Mouse (Mus musculus) midbrain, embryonic 15.5 days (tissue): ENCODE data around the gene Cpvl. TPM values are rescaled to one million over a fixed set of nuclear protein-coding genes. Genes with fewer than 3 reads are reported as not detected.

Source experiments
- ATAC-seq: fragments of 200-750 bp; cut with Nextera tagmentation; replicated peaks from 2 replicates; pipeline ENCODE4 v1.8.0; 2017; ENCODE audit warnings: moderate TSS enrichment
- H3K27ac ChIP-seq: fragments of 300-500 bp; sonication (generic); 2 replicates; pipeline ENCODE4 v1.5.1; 2015; ENCODE audit warnings: mild to moderate bottlenecking, inconsistent platforms
- H3K27me3 ChIP-seq: fragments of 300-500 bp; sonication (generic); replicated peaks from 2 replicates; pipeline ENCODE4 v1.6.1; 2015; ENCODE audit warnings: inconsistent platforms
- H3K36me3 ChIP-seq: fragments of 300-500 bp; sonication (generic); replicated peaks from 2 replicates; pipeline ENCODE4 v1.6.1; 2015; ENCODE audit warnings: inconsistent platforms
- H3K4me1 ChIP-seq: fragments of 300-500 bp; sonication (generic); 2 replicates; pipeline ENCODE4 v1.6.1; 2015; ENCODE audit warnings: inconsistent platforms
- H3K4me2 ChIP-seq: fragments of 300-500 bp; sonication (generic); 2 replicates; pipeline ENCODE4 v1.6.1; 2015; ENCODE audit warnings: inconsistent platforms, mild to moderate bottlenecking, moderate library complexity
- H3K4me3 ChIP-seq: fragments of 300-500 bp; sonication (generic); 2 replicates; pipeline ENCODE4 v1.5.1; 2015; ENCODE audit warnings: mild to moderate bottlenecking, inconsistent platforms
- H3K9ac ChIP-seq: fragments of 300-500 bp; sonication (generic); 2 replicates; pipeline ENCODE4 v1.6.1; 2015; ENCODE audit warnings: mild to moderate bottlenecking, inconsistent platforms
- H3K9me3 ChIP-seq: fragments of 300-500 bp; sonication (generic); 2 replicates; pipeline ENCODE4 v1.6.1; 2016; ENCODE audit warnings: inconsistent platforms
- WGBS: fragments of 180-500 bp; shearing (Covaris S2); methylation state at CpG from one replicate; pipeline ENCODE4 v1.1.7; 2015; ENCODE audit warnings: mixed read lengths; 5-methylcytosine and 5-hydroxymethylcytosine counted together
- polyA plus RNA-seq: library from polyadenylated mRNA; unstranded; fragments of >200 nt; fragmentation: Nextera tagmentation; extraction: Ambion mirVana; gene quantifications from 2 replicates; pipeline ENCODE4 v1.2.1, GENCODE M21; 2015

The Cpvl gene
- polyA plus RNA-seq, 1 experiment from 2014 or later, result not detected

DNA sequence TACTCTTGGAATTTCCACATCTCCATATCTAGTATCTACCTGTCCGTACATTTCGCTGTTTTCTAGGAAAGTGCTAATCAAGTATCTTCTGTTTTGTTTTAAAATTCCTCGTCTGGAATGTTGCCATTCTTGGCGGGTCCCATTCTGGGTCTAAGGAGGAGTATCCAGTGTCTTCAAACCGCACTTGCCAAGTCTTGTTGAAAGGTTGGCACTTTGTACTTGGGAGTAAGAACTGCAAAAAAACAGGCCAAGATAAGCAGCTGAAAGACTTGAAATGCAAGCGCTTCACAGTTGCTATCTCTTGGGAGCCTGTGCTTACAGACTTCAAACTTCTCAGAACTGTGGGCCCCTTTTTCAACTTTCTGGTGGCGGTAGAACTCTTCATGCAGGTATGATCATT lies 58.4 kb downstream of the Cpvl start:
- Histone ChIP-seq H3K4me3 (no peak overlapping the region), H3K36me3 (no peaks in the 10 kb centered on the region), H3K4me1 (no peaks in the 10 kb centered on the region), H3K27me3 (no peaks in the 10 kb centered on the region), H3K9me3 (no peaks in the 10 kb centered on the region), H3K4me2 (no peak overlapping the region), H3K9ac (no peak overlapping the region), H3K27ac (no peak overlapping the region)
- ATAC-seq, result no peak
- 93% methylated on average over 7 of the region's 7 CpGs for WGBS

- no peaks in the 10 kb centered on the region for H3K27me3 ChIP-seq
- no peak overlapping the region for H3K27ac ChIP-seq
- H3K9ac ChIP-seq, result no peak overlapping the region
- H3K4me1 ChIP-seq, result no peaks in the 10 kb centered on the region
- H3K4me2 ChIP-seq, result no peak overlapping the region
- no peak for ATAC-seq
- 93% methylated on average over 6 of the region's 6 CpGs for WGBS
- no peak overlapping the region for H3K4me3 ChIP-seq
- H3K36me3 ChIP-seq, result no peaks in the 10 kb centered on the region
- no peaks in the 10 kb centered on the region for H3K9me3 ChIP-seq
Observed at GRCm38 (mm10) chr6:53917026-53917558, 61.4 kb downstream of the Cpvl start.

GRCm38 (mm10) chr6:53915347-53915746 lies 63.1 kb downstream of the Cpvl start:
- Histone ChIP-seq H3K4me3 (no peak overlapping the region), H3K4me2 (no peak overlapping the region), H3K27ac (no peak overlapping the region), H3K4me1 (no peaks in the 10 kb centered on the region), H3K27me3 (no peaks in the 10 kb centered on the region), H3K9ac (no peak overlapping the region), H3K36me3 (no peaks in the 10 kb centered on the region), H3K9me3 (no peaks in the 10 kb centered on the region)
- WGBS, result 82% methylated on average over 3 of the region's 3 CpGs
- no peak for ATAC-seq

- Histone ChIP-seq H3K9ac (no peak overlapping the region), H3K4me1 (no peaks in the 10 kb centered on the region), H3K4me2 (no peak overlapping the region), H3K36me3 (no peaks in the 10 kb centered on the region), H3K27ac (no peak overlapping the region), H3K9me3 (no peaks in the 10 kb centered on the region), H3K4me3 (no peak overlapping the region), H3K27me3 (no peaks in the 10 kb centered on the region)
- 21% methylated on average over 7 of the region's 7 CpGs for WGBS
- no peak for ATAC-seq
Observed at GRCm38 (mm10) chr6:53913151-53913550, 65.3 kb downstream of the Cpvl start.

GRCm38 (mm10) chr6:53912112-53912782 lies 66.2 kb downstream of the Cpvl start:
- Histone ChIP-seq H3K4me3 (no peak overlapping the region), H3K36me3 (no peaks in the 10 kb centered on the region), H3K4me1 (no peaks in the 10 kb centered on the region), H3K27me3 (no peaks in the 10 kb centered on the region), H3K9ac (no peak overlapping the region), H3K27ac (no peak overlapping the region), H3K4me2 (no peak overlapping the region), H3K9me3 (no peaks in the 10 kb centered on the region)
- ATAC-seq, result no peak
- WGBS, result 81% methylated on average over 6 of the region's 6 CpGs

GRCm38 (mm10) chr6:53909986-53910385 lies 68.5 kb downstream of the Cpvl start:
- H3K4me2 ChIP-seq, result no peak overlapping the region
- ATAC-seq, result no peak
- H3K9me3 ChIP-seq, result no peaks in the 10 kb centered on the region
- WGBS, result 37% methylated on average over 3 of the region's 3 CpGs
- H3K27me3 ChIP-seq, result no peaks in the 10 kb centered on the region
- H3K4me1 ChIP-seq, result no peaks in the 10 kb centered on the region
- no peak overlapping the region for H3K27ac ChIP-seq
- no peak overlapping the region for H3K4me3 ChIP-seq
- H3K36me3 ChIP-seq, result no peaks in the 10 kb centered on the region
- H3K9ac ChIP-seq, result no peak overlapping the region

DNA sequence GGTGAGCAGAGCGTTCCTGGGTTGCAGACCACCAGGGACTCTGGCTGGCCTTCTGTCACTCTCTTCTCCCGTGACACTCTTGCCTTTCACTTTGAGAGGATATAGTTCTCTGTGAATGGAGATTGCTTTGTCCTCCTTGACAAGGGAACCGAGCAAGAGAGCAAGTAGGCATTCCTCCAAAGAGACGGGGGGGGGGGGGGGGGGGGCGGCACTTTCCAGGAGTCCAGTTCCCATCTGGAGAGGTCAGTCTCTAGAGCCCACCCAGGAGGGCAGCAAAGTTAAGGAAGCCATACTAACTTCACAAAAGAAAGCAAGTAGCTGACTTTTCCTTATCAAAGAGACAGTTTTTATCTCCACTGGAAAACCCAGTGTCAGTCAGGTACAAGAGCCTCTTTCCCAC lies 69.0 kb downstream of the Cpvl start:
- H3K27ac ChIP-seq, result no peak overlapping the region
- H3K4me1 ChIP-seq, result 0 out of 2 replicates have a peak, but pooled peaks cover 2% of the 10 kb centered on the region
- H3K4me2 ChIP-seq, result no peak overlapping the region
- ATAC-seq, result no peak
- no peaks in the 10 kb centered on the region for H3K9me3 ChIP-seq
- no peaks in the 10 kb centered on the region for H3K27me3 ChIP-seq
- H3K36me3 ChIP-seq, result no peaks in the 10 kb centered on the region
- H3K4me3 ChIP-seq, result no peak overlapping the region
- H3K9ac ChIP-seq, result no peak overlapping the region
- 7% methylated on average over 5 of the region's 5 CpGs for WGBS

DNA sequence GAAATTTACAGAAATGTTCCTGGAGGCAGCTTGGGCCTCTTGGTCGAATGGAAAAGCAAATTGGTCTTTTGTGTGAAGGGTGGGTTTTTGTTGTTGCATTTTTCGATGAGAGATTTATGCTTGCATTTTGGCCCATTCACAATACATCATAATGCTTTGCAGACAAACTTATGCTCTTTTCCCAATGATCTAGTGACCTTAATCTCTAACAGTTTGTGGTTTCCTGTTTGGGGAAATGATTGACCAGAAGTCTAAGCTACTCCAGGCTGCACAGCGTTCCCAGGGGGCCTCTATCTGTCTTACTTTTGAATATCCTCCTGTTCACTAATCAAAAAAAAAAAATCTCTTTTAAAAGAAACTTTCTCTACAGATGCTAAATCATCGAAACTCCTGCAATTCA lies 71.6 kb downstream of the Cpvl start:
- H3K9ac ChIP-seq, result no peak overlapping the region
- 67% methylated on average over 4 of the region's 4 CpGs for WGBS
- H3K27ac ChIP-seq, result no peak overlapping the region
- H3K27me3 ChIP-seq, result no peaks in the 10 kb centered on the region
- no peaks in the 10 kb centered on the region for H3K9me3 ChIP-seq
- H3K4me2 ChIP-seq, result no peak overlapping the region
- no peak for ATAC-seq
- H3K4me3 ChIP-seq, result no peak overlapping the region
- 0 out of 2 replicates have a peak, but pooled peaks cover 6% of the 10 kb centered on the region for H3K4me1 ChIP-seq
- no peaks in the 10 kb centered on the region for H3K36me3 ChIP-seq

GRCm38 (mm10) chr6:53906051-53906462 lies 72.4 kb downstream of the Cpvl start:
- WGBS, result 68% methylated on average over 1 of the region's 1 CpGs
- no peak for ATAC-seq
- no peak overlapping the region for H3K4me3 ChIP-seq

GRCm38 (mm10) chr6:53905576-53905975 lies 72.9 kb downstream of the Cpvl start:
- no peaks in the 10 kb centered on the region for H3K36me3 ChIP-seq
- H3K27ac ChIP-seq, result no peak overlapping the region
- H3K9ac ChIP-seq, result no peak overlapping the region
- H3K4me2 ChIP-seq, result no peak overlapping the region
- 88% methylated on average over 4 of the region's 4 CpGs for WGBS
- H3K4me1 ChIP-seq, result 0 out of 2 replicates have a peak, but pooled peaks cover 6% of the 10 kb centered on the region
- ATAC-seq, result no peak
- H3K4me3 ChIP-seq, result no peak overlapping the region
- H3K9me3 ChIP-seq, result no peaks in the 10 kb centered on the region
- H3K27me3 ChIP-seq, result no peaks in the 10 kb centered on the region

More at GRCm38 (mm10) chr6:53906051-53906462, 72.4 kb downstream of the Cpvl start:
- H3K9me3 ChIP-seq, result no peaks in the 10 kb centered on the region
- 0 out of 2 replicates have a peak, but pooled peaks cover 6% of the 10 kb centered on the region for H3K4me1 ChIP-seq
- H3K9ac ChIP-seq, result no peak overlapping the region
- no peaks in the 10 kb centered on the region for H3K27me3 ChIP-seq
- H3K36me3 ChIP-seq, result no peaks in the 10 kb centered on the region
- no peak overlapping the region for H3K27ac ChIP-seq
- no peak overlapping the region for H3K4me2 ChIP-seq

- Histone ChIP-seq H3K36me3 (no peaks in the 10 kb centered on the region), H3K4me3 (no peak overlapping the region), H3K4me2 (no peak overlapping the region), H3K9me3 (no peaks in the 10 kb centered on the region), H3K27me3 (no peaks in the 10 kb centered on the region), H3K27ac (no peak overlapping the region), H3K4me1 (0 out of 2 replicates have a peak, but pooled peaks cover 6% of the 10 kb centered on the region), H3K9ac (no peak overlapping the region)
- WGBS, result 84% methylated on average over 4 of the region's 4 CpGs
- ATAC-seq, result no peak
Observed at GRCm38 (mm10) chr6:53904703-53905395, 73.6 kb downstream of the Cpvl start.

DNA sequence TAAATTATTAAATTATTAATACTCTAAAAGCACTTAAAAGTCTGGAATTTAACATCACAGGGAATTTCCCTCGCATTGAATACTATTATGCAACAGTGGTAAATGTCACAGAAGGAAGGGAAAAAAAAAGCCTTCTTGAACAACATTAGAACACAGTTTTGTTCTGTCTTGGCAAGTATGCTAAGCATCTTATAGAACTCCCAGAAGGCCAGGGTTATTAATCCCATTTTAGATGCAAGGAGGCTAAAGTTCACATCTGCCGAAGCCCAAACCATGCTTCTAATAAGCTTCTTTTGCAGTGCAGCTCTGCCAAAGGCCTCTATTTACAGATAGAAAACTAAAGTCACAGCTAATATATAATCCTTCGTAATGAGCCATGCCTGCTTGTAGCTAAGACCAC lies 74.3 kb downstream of the Cpvl start:
- Histone ChIP-seq H3K27ac (no peak overlapping the region), H3K36me3 (no peaks in the 10 kb centered on the region), H3K27me3 (no peaks in the 10 kb centered on the region), H3K4me3 (no peak overlapping the region), H3K4me2 (no peak overlapping the region), H3K4me1 (0 out of 2 replicates have a peak, but pooled peaks cover 6% of the 10 kb centered on the region), H3K9me3 (no peaks in the 10 kb centered on the region), H3K9ac (no peak overlapping the region)
- WGBS, result 35% methylated on average over 3 of the region's 3 CpGs
- no peak for ATAC-seq
